In the genomic region with DNA sequence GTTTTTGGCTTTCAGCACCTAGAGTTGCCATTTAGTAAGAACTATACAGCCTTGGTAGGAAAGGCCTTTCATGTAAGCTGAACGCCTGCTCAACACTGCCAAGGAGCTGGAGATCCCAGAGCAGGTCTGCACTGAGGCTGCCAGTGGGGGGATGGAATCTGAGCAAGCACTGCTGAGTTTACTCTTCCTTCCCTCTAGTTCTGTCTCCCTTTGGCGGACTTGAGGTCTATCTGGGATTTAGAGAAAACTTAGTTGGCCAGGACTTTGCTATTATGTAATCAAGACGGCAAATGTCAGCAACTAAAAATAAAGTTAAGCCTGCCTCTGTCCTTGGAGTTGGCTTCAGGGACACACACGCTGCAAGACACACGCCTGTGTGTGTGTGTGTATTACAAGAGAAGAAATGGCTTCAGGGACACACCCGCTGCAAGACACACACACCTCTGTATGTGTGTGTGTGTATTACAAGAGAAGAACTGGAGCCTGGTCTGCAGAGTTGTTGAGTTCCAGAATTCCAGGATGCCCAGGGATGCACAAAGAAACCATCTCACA, we compare ENCODE assay signal across 9 mouse cellular contexts. TPM values are rescaled to one million over a fixed set of nuclear protein-coding genes. Genes with fewer than 3 reads are reported as not detected.
A peak's percentile ranks its signal among the peaks of the same experiment; 100 is the strongest.
DNase-seq lines count a peak whose midpoint lies in the region; ATAC-seq and TF ChIP-seq lines count a peak whose summit lies in the region.
"Had no signal": no experiment of that assay in that cellular context is flagged by ENCODE, and none has a peak within 500 bp of the region (broad histone marks: within the 10 kb centered on the region; RNA-seq: fewer than 3 reads in every experiment).

No protein-coding gene starts in this region.

- H3K4me2 ChIP-seq in hindbrain, embryonic 13.5 days, result peak overlapping the region; percentile 92; the same call in 1 of the 2 replicates
- peak overlapping the region; percentile 76 for H3K4me2 ChIP-seq in heart, embryonic 13.5 days
- no peak overlapping the region for H3K4me2 ChIP-seq in lung, postnatal 0 days (replicated peaks; ENCODE audit: low read depth, low read length)
- no peak overlapping the region for H3K4me2 ChIP-seq in midbrain, embryonic 15.5 days

- 94% methylated on average over 6 of the region's 6 CpGs for WGBS in hindbrain, embryonic 13.5 days
- WGBS in hindbrain, embryonic 10.5 days, result 91% methylated on average over 6 of the region's 6 CpGs
- WGBS in heart, embryonic 13.5 days, result 47% methylated on average over 6 of the region's 6 CpGs
- WGBS in lung, postnatal 0 days, result 57% methylated on average over 6 of the region's 6 CpGs
- WGBS in midbrain, embryonic 15.5 days, result 87% methylated on average over 6 of the region's 6 CpGs

- H3K4me1 ChIP-seq in hindbrain, embryonic 13.5 days (replicated peaks), result peaks cover 38% of the 10 kb centered on the region
- H3K4me1 ChIP-seq in hindbrain, embryonic 10.5 days (replicated peaks), result peaks cover 47% of the 10 kb centered on the region
- H3K4me1 ChIP-seq in heart, embryonic 13.5 days, result peaks cover 67% of the 10 kb centered on the region
- H3K4me1 ChIP-seq in lung, postnatal 0 days (ENCODE audit: insufficient read depth, low read depth, low read length), result peaks cover 15% of the 10 kb centered on the region
- H3K4me1 ChIP-seq in midbrain, embryonic 15.5 days, result peaks cover 33% of the 10 kb centered on the region

- no peak for TF ChIP-seq CTCF in lung, postnatal 0 days (IDR thresholded peaks at IDR 0.05)

- no peak overlapping the region for H3K27ac ChIP-seq in hindbrain, embryonic 13.5 days
- no peak overlapping the region for H3K27ac ChIP-seq in hindbrain, embryonic 10.5 days
- peak overlapping the region; percentile 99 for H3K27ac ChIP-seq in heart, embryonic 13.5 days (replicated peaks)
- H3K27ac ChIP-seq in lung, postnatal 0 days (ENCODE audit: low read length), result no peak overlapping the region
- no peak overlapping the region for H3K27ac ChIP-seq in midbrain, embryonic 15.5 days

- H3K4me3 ChIP-seq in hindbrain, embryonic 13.5 days, result no peak overlapping the region
- H3K4me3 ChIP-seq in hindbrain, embryonic 10.5 days, result no peak overlapping the region
- peak overlapping the region; percentile 86 for H3K4me3 ChIP-seq in heart, embryonic 13.5 days
- no peak overlapping the region for H3K4me3 ChIP-seq in lung, postnatal 0 days (ENCODE audit: low read depth, low read length)
- no peak overlapping the region for H3K4me3 ChIP-seq in midbrain, embryonic 15.5 days

- no peak for TF ChIP-seq EP300 in lung, postnatal 0 days (IDR thresholded peaks at IDR 0.05)

- ATAC-seq in hindbrain, embryonic 13.5 days (ENCODE audit: low FRiP score), result no peak
- ATAC-seq in heart, embryonic 13.5 days (ENCODE audit: extremely low read depth, insufficient number of reproducible peaks, low FRiP score, low TSS enrichment), result no peak
- no peak for ATAC-seq in lung, postnatal 0 days
- no peak for ATAC-seq in midbrain, embryonic 15.5 days (replicated peaks)

- H3K27me3 ChIP-seq in hindbrain, embryonic 13.5 days, result no peaks in the 10 kb centered on the region
- no peaks in the 10 kb centered on the region for H3K27me3 ChIP-seq in hindbrain, embryonic 10.5 days (ENCODE audit: insufficient read depth, poor library complexity, severe bottlenecking)
- no peaks in the 10 kb centered on the region for H3K27me3 ChIP-seq in heart, embryonic 13.5 days (replicated peaks)
- H3K27me3 ChIP-seq in lung, postnatal 0 days (replicated peaks; ENCODE audit: insufficient read depth, low read length), result no peaks in the 10 kb centered on the region
- no peaks in the 10 kb centered on the region for H3K27me3 ChIP-seq in midbrain, embryonic 15.5 days (replicated peaks)

- no peak for DNase-seq in hindbrain, embryonic 10.5 days (ENCODE audit: low spot score)
- peak; percentile 73 for DNase-seq in adrenal gland, adult 8-10 months
- DNase-seq in lung, postnatal 0 days (ENCODE audit: low spot score), result peak; percentile 78
- DNase-seq in layer of hippocampus, adult 8-10 months (ENCODE audit: low spot score in 2 of 2), result no peak
- DNase-seq in right cerebral cortex, postnatal 25 days, result no peak
- DNase-seq: thymus, postnatal 4 days had no signal

- no peaks in the 10 kb centered on the region for H3K9me3 ChIP-seq in hindbrain, embryonic 13.5 days
- H3K9me3 ChIP-seq in hindbrain, embryonic 10.5 days, result no peaks in the 10 kb centered on the region
- H3K9me3 ChIP-seq in heart, embryonic 13.5 days, result no peaks in the 10 kb centered on the region
- H3K9me3 ChIP-seq in lung, postnatal 0 days (ENCODE audit: low read length), result no peaks in the 10 kb centered on the region
- no peaks in the 10 kb centered on the region for H3K9me3 ChIP-seq in midbrain, embryonic 15.5 days

- peaks cover 49% of the 10 kb centered on the region for H3K36me3 ChIP-seq in hindbrain, embryonic 13.5 days
- H3K36me3 ChIP-seq in hindbrain, embryonic 10.5 days, result peaks cover 59% of the 10 kb centered on the region
- H3K36me3 ChIP-seq in heart, embryonic 13.5 days, result peaks cover 52% of the 10 kb centered on the region
- H3K36me3 ChIP-seq in lung, postnatal 0 days (ENCODE audit: insufficient read depth, low read length), result peaks cover 22% of the 10 kb centered on the region
- H3K36me3 ChIP-seq in midbrain, embryonic 15.5 days (replicated peaks), result peaks cover 41% of the 10 kb centered on the region

- peak overlapping the region; percentile 81; the same call in 1 of the 2 replicates for H3K9ac ChIP-seq in hindbrain, embryonic 13.5 days
- H3K9ac ChIP-seq in heart, embryonic 13.5 days, result peak overlapping the region; percentile 93
- H3K9ac ChIP-seq in lung, postnatal 0 days (replicated peaks; ENCODE audit: low read depth), result no peak overlapping the region
- no peak overlapping the region for H3K9ac ChIP-seq in midbrain, embryonic 15.5 days

RNA-seq across cellular contexts. Expression of a gene that starts 4.2 kb away (rescaled TPM):
- 12.1 and 16.5 TPM in 2 replicates for polyA plus RNA-seq in hindbrain, embryonic 13.5 days (2015; fragmentation: Nextera tagmentation; extraction: Ambion mirVana)
- polyA plus RNA-seq in hindbrain, embryonic 10.5 days (2016; fragmentation: Nextera tagmentation; extraction: Ambion mirVana), result 12.8 and 16.3 TPM in 2 replicates
- 10 to 100 TPM; 43.1 to 84.1 (median 62.3) TPM for total RNA-seq in adrenal gland, adult 8-10 months (2022)
- polyA plus RNA-seq in heart, embryonic 13.5 days (2015; fragmentation: Nextera tagmentation; extraction: Ambion mirVana), result 12.6 and 12.7 TPM in 2 replicates
- polyA plus RNA-seq in lung, postnatal 0 days (2015; fragmentation: Nextera tagmentation; extraction: Ambion mirVana), result 13.5 and 14.2 TPM in 2 replicates
- total RNA-seq in layer of hippocampus, adult 8-10 months (2022), result 10 to 100 TPM; 56.3 to 61.6 (median 56.8) TPM
- polyA plus RNA-seq in midbrain, embryonic 15.5 days (2015; fragmentation: Nextera tagmentation; extraction: Ambion mirVana), result 16.2 and 18.8 TPM in 2 replicates

RNA-seq across cellular contexts. Expression of a gene that starts 18.5 kb away (rescaled TPM):
- polyA plus RNA-seq in hindbrain, embryonic 13.5 days (2015; fragmentation: Nextera tagmentation; extraction: Ambion mirVana), result 116 and 119 TPM in 2 replicates
- 171 and 174 TPM in 2 replicates for polyA plus RNA-seq in hindbrain, embryonic 10.5 days (2016; fragmentation: Nextera tagmentation; extraction: Ambion mirVana)
- total RNA-seq in adrenal gland, adult 8-10 months (2022), result 100 to 1,000 TPM in 1 of 4 experiments, 10 to 100 TPM in 3; 79.7 to 107 (median 92.0) TPM
- 84.0 and 86.4 TPM in 2 replicates for polyA plus RNA-seq in heart, embryonic 13.5 days (2015; fragmentation: Nextera tagmentation; extraction: Ambion mirVana)
- 61.1 and 63.1 TPM in 2 replicates for polyA plus RNA-seq in lung, postnatal 0 days (2015; fragmentation: Nextera tagmentation; extraction: Ambion mirVana)
- total RNA-seq in layer of hippocampus, adult 8-10 months (2022), result 10 to 100 TPM; 56.7 to 65.8 (median 63.9) TPM
- polyA plus RNA-seq in midbrain, embryonic 15.5 days (2015; fragmentation: Nextera tagmentation; extraction: Ambion mirVana), result 121 and 123 TPM in 2 replicates

RNA-seq across cellular contexts. Expression of a gene that starts 26.9 kb away (rescaled TPM):
- polyA plus RNA-seq in hindbrain, embryonic 13.5 days (2015; fragmentation: Nextera tagmentation; extraction: Ambion mirVana), result 308 and 330 TPM in 2 replicates
- polyA plus RNA-seq in hindbrain, embryonic 10.5 days (2016; fragmentation: Nextera tagmentation; extraction: Ambion mirVana), result 222 and 255 TPM in 2 replicates
- 100 to 1,000 TPM; 175 to 202 (median 198) TPM for total RNA-seq in adrenal gland, adult 8-10 months (2022)
- 133 and 136 TPM in 2 replicates for polyA plus RNA-seq in heart, embryonic 13.5 days (2015; fragmentation: Nextera tagmentation; extraction: Ambion mirVana)
- 198 and 204 TPM in 2 replicates for polyA plus RNA-seq in lung, postnatal 0 days (2015; fragmentation: Nextera tagmentation; extraction: Ambion mirVana)
- total RNA-seq in layer of hippocampus, adult 8-10 months (2022), result 100 to 1,000 TPM; 260 to 271 (median 262) TPM
- polyA plus RNA-seq in midbrain, embryonic 15.5 days (2015; fragmentation: Nextera tagmentation; extraction: Ambion mirVana), result 355 and 362 TPM in 2 replicates

RNA-seq across cellular contexts. Expression of a gene that starts 28.7 kb away (rescaled TPM):
- 1.0 and 1.1 TPM in 2 replicates for polyA plus RNA-seq in hindbrain, embryonic 13.5 days (2015; fragmentation: Nextera tagmentation; extraction: Ambion mirVana)
- polyA plus RNA-seq in hindbrain, embryonic 10.5 days (2016; fragmentation: Nextera tagmentation; extraction: Ambion mirVana), result 1.8 and 2.5 TPM in 2 replicates
- total RNA-seq in adrenal gland, adult 8-10 months (2022), result 1 to 10 TPM; 2.2 to 5.0 (median 3.6) TPM
- polyA plus RNA-seq in heart, embryonic 13.5 days (2015; fragmentation: Nextera tagmentation; extraction: Ambion mirVana), result 1.7 and 1.9 TPM in 2 replicates
- polyA plus RNA-seq in lung, postnatal 0 days (2015; fragmentation: Nextera tagmentation; extraction: Ambion mirVana), result 8.5 TPM in 2 replicates
- total RNA-seq in layer of hippocampus, adult 8-10 months (2022), result 1 to 10 TPM in 3 of 4 experiments, under 1 TPM in 1; 0.60 to 4.6 (median 2.2) TPM
- polyA plus RNA-seq in midbrain, embryonic 15.5 days (2015; fragmentation: Nextera tagmentation; extraction: Ambion mirVana), result 0.87 and 0.99 TPM in 2 replicates

RNA-seq across cellular contexts. Expression of a gene that starts 29.9 kb away (rescaled TPM):
- polyA plus RNA-seq in hindbrain, embryonic 13.5 days (2015; fragmentation: Nextera tagmentation; extraction: Ambion mirVana), result 86.3 and 88.5 TPM in 2 replicates
- 24.4 and 39.4 TPM in 2 replicates for polyA plus RNA-seq in hindbrain, embryonic 10.5 days (2016; fragmentation: Nextera tagmentation; extraction: Ambion mirVana)
- total RNA-seq in adrenal gland, adult 8-10 months (2022), result 10 to 100 TPM in 3 of 4 experiments, 1 to 10 TPM in 1; 6.8 to 18.6 (median 14.5) TPM
- polyA plus RNA-seq in heart, embryonic 13.5 days (2015; fragmentation: Nextera tagmentation; extraction: Ambion mirVana), result 0.32 and 0.63 TPM in 2 replicates
- 0.12 and 0.25 TPM in 2 replicates for polyA plus RNA-seq in lung, postnatal 0 days (2015; fragmentation: Nextera tagmentation; extraction: Ambion mirVana)
- total RNA-seq in layer of hippocampus, adult 8-10 months (2022), result 100 to 1,000 TPM; 807 to 850 (median 831) TPM
- polyA plus RNA-seq in midbrain, embryonic 15.5 days (2015; fragmentation: Nextera tagmentation; extraction: Ambion mirVana), result 99.0 and 103 TPM in 2 replicates

Comparison
In these comparisons a context has a peak if more than half of its experiments do, and no peak if none do; other contexts are left out.
1. H3K4me2 ChIP-seq: peak in hindbrain, embryonic 13.5 days (single experiment) and heart, embryonic 13.5 days (single experiment); none in lung, postnatal 0 days (single experiment) and midbrain, embryonic 15.5 days (single experiment).
2. H3K9ac ChIP-seq: peak in hindbrain, embryonic 13.5 days (single experiment) and heart, embryonic 13.5 days (single experiment); none in lung, postnatal 0 days (single experiment) and midbrain, embryonic 15.5 days (single experiment).
3. DNase-seq: peak in adrenal gland, adult 8-10 months (single experiment) and lung, postnatal 0 days (single experiment); none in hindbrain, embryonic 10.5 days (single experiment), layer of hippocampus, adult 8-10 months (0 of 2) and right cerebral cortex, postnatal 25 days (single experiment).